8 mouse cellular contexts compared by ENCODE assay signal in genomic region chr17:25985306-25986294, GRCm38 (mm10). TPM values are rescaled to one million over a fixed set of nuclear protein-coding genes. Genes with fewer than 3 reads are reported as not detected.
A peak's percentile ranks its signal among the peaks of the same experiment; 100 is the strongest.
DNase-seq lines count a peak whose midpoint lies in the region; ATAC-seq and TF ChIP-seq lines count a peak whose summit lies in the region.

Gene Capn15 (minus strand): TSS chr17:25985796.

- peaks cover 0 to 13% of the 10 kb centered on the region in 2 experiments; a peak in 2 of 4 replicates for H3K36me3 ChIP-seq in MEL (ENCODE audit: control insufficient read depth in 1 of 2, insufficient read depth in 2 of 2, low read length in 2 of 2)
- peaks cover 20% of the 10 kb centered on the region for H3K36me3 ChIP-seq in forebrain, postnatal 0 days (ENCODE audit: insufficient read depth)
- H3K36me3 ChIP-seq in lung, embryonic 15.5 days, result peaks cover 8% of the 10 kb centered on the region

- H3K9ac ChIP-seq in MEL (ENCODE audit: control insufficient read depth, low read depth, low read length, poor library complexity, severe bottlenecking), result peak within 1 kb of the TSS; percentile 86
- H3K9ac ChIP-seq in forebrain, postnatal 0 days, result peak within 1 kb of the TSS; percentile 95
- peak within 1 kb of the TSS; percentile 72 for H3K9ac ChIP-seq in lung, embryonic 15.5 days

- no peak for TF ChIP-seq EP300 in MEL (IDR thresholded peaks at IDR 0.05; ENCODE audit: low read depth in 1 of 2, low read length in 2 of 2)

- no peaks in the 10 kb centered on the region for H3K9me3 ChIP-seq in MEL (replicated peaks; ENCODE audit: insufficient read depth, low read length)
- H3K9me3 ChIP-seq in forebrain, postnatal 0 days (ENCODE audit: low read length), result no peaks in the 10 kb centered on the region
- H3K9me3 ChIP-seq in lung, embryonic 15.5 days, result no peaks in the 10 kb centered on the region

- TF ChIP-seq CTCF in MEL (IDR thresholded peaks at IDR 0.05 in 2 of 3, conservative IDR thresholded peaks at IDR 0.05 in 1 of 3; ENCODE audit: control insufficient read depth in 1 of 3, insufficient read depth in 1 of 3, low read depth in 2 of 3, low read length in 3 of 3, poor library complexity in 1 of 3, severe bottlenecking in 1 of 3), result no peak
- TF ChIP-seq CTCF in cerebellum, adult 2 months (IDR thresholded peaks at IDR 0.05; ENCODE audit: borderline replicate concordance, insufficient read depth, low read depth, low read length), result peak; percentile 2; the same call in 1 of the 2 replicates
- TF ChIP-seq CTCF in forebrain, postnatal 0 days (IDR thresholded peaks at IDR 0.05; ENCODE audit: low read depth), result no peak

- H3K27me3 ChIP-seq in MEL (ENCODE audit: control insufficient read depth in 1 of 2, insufficient read depth in 2 of 2, low read length in 2 of 2), result no peaks in the 10 kb centered on the region
- H3K27me3 ChIP-seq in cerebellum, adult 2 months (ENCODE audit: control insufficient read depth, insufficient read depth, low read length), result no peaks in the 10 kb centered on the region
- no peaks in the 10 kb centered on the region for H3K27me3 ChIP-seq in forebrain, postnatal 0 days (ENCODE audit: insufficient read depth, low read length)
- no peaks in the 10 kb centered on the region for H3K27me3 ChIP-seq in lung, embryonic 15.5 days

- peaks cover 30% of the 10 kb centered on the region for H3K79me2 ChIP-seq in MEL (ENCODE audit: control insufficient read depth, insufficient read depth, low read length, poor library complexity)

- peaks cover 6 to 22% of the 10 kb centered on the region in 2 experiments; a peak in 3 of 4 replicates for H3K4me1 ChIP-seq in MEL (ENCODE audit: control insufficient read depth in 1 of 2, insufficient read depth in 2 of 2, low read length in 2 of 2)
- H3K4me1 ChIP-seq in cerebellum, adult 2 months (ENCODE audit: control insufficient read depth, insufficient read depth, low read length), result peaks cover 26% of the 10 kb centered on the region
- H3K4me1 ChIP-seq in forebrain, postnatal 0 days (ENCODE audit: insufficient read depth), result peaks cover 10% of the 10 kb centered on the region; the same call in 1 of the 2 replicates
- peaks cover 18% of the 10 kb centered on the region for H3K4me1 ChIP-seq in lung, embryonic 15.5 days

- TF ChIP-seq RAD21 in MEL (IDR thresholded peaks at IDR 0.05; ENCODE audit: low read depth, low read length), result no peak

- H3K4me2 ChIP-seq in forebrain, postnatal 0 days (ENCODE audit: low read depth), result peak within 1 kb of the TSS; percentile 75
- peak within 1 kb of the TSS; percentile 79 for H3K4me2 ChIP-seq in lung, embryonic 15.5 days

- DNase-seq in MEL (ENCODE audit: low read depth, low spot score), result peak; percentile 92
- DNase-seq in cerebellum, adult 2 months, result peak; percentile 95 to 96
- DNase-seq in forebrain, postnatal 0 days, result peak; percentile 98
- DNase-seq in heart, postnatal 4 days, result peak; percentile 94
- DNase-seq in layer of hippocampus, adult 8-10 months (ENCODE audit: low spot score in 2 of 2), result peak; percentile 95
- DNase-seq in ovary, adult 18-20 months (ENCODE audit: low spot score), result peak; percentile 94
- DNase-seq in thymus, postnatal 0 days (ENCODE audit: low spot score), result peak; percentile 94

- under 1% methylated on average over 91 of the region's 91 CpGs for WGBS in cerebellum, adult 2 months
- under 1% methylated on average over 91 of the region's 91 CpGs for WGBS in forebrain, postnatal 0 days
- under 1% methylated on average over 91 of the region's 91 CpGs for WGBS in lung, embryonic 15.5 days

- peak within 1 kb of the TSS; percentile 63 to 69 for H3K4me3 ChIP-seq in MEL (ENCODE audit: control insufficient read depth in 1 of 2, insufficient read depth in 1 of 2, low read depth in 2 of 2, low read length in 2 of 2)
- H3K4me3 ChIP-seq in cerebellum, adult 2 months (replicated peaks; ENCODE audit: insufficient read depth, low read depth, low read length), result peak within 1 kb of the TSS; percentile 91
- peak within 1 kb of the TSS; percentile 87 for H3K4me3 ChIP-seq in forebrain, postnatal 0 days (ENCODE audit: low read depth, low read length)
- H3K4me3 ChIP-seq in lung, embryonic 15.5 days, result peak within 1 kb of the TSS; percentile 79

- peak within 1 kb of the TSS; percentile 40 for H3K27ac ChIP-seq in MEL (ENCODE audit: control insufficient read depth, low read depth, low read length)
- peak within 1 kb of the TSS; percentile 77 for H3K27ac ChIP-seq in cerebellum, adult 2 months (ENCODE audit: insufficient read depth, low read length)
- H3K27ac ChIP-seq in forebrain, postnatal 0 days (ENCODE audit: low read depth, low read length), result peak within 1 kb of the TSS; percentile 87
- H3K27ac ChIP-seq in lung, embryonic 15.5 days, result peak within 1 kb of the TSS; percentile 72

- ATAC-seq in forebrain, postnatal 0 days, result peak; percentile 99
- ATAC-seq in lung, embryonic 15.5 days (ENCODE audit: borderline replicate concordance, extremely low read depth, low FRiP score, low TSS enrichment), result peak; percentile 99

- peak; percentile 67 to 68; a peak in 3 of 4 replicates for TF ChIP-seq POLR2A in MEL (IDR thresholded peaks at IDR 0.05; ENCODE audit: control insufficient read depth in 1 of 2, insufficient read depth in 1 of 2, low read depth in 1 of 2, low read length in 2 of 2, poor library complexity in 1 of 2)
- TF ChIP-seq POLR2A in cerebellum, adult 2 months (IDR thresholded peaks at IDR 0.05; ENCODE audit: borderline replicate concordance, insufficient read depth, low read length), result peak; percentile 36; the same call in 1 of the 2 replicates

TF ChIP-seq in MEL, 35 proteins besides CTCF, POLR2A, EP300 and RAD21 (continues in another document):
- TF ChIP-seq NRF1 (IDR thresholded peaks at IDR 0.05; ENCODE audit: insufficient read depth, low read depth, low read length, poor library complexity, severe bottlenecking) (peak; percentile 55; the same call in 1 of the 2 replicates), TBP (IDR thresholded peaks at IDR 0.05; ENCODE audit: low read depth, low read length) (peak; percentile 15; the same call in 1 of the 2 replicates), POLR2AphosphoS2 (IDR thresholded peaks at IDR 0.05; ENCODE audit: low read length) (peak; percentile 62; the same call in 1 of the 2 replicates), E2F4 (IDR thresholded peaks at IDR 0.05; ENCODE audit: borderline replicate concordance, low read depth, low read length) (no peak), ZKSCAN1 (IDR thresholded peaks at IDR 0.05; ENCODE audit: low read depth, low read length) (no peak), ZNF384 (IDR thresholded peaks at IDR 0.05; ENCODE audit: low read depth, low read length) (no peak), SIN3A (IDR thresholded peaks at IDR 0.05; ENCODE audit: low read length) (no peak), NELFE (IDR thresholded peaks at IDR 0.05; ENCODE audit: low read depth, low read length) (peak; percentile 56), UBTF (IDR thresholded peaks at IDR 0.05; ENCODE audit: borderline replicate concordance, insufficient read depth, low read depth, low read length) (peak; percentile 92; the same call in 1 of the 2 replicates), RCOR1 (IDR thresholded peaks at IDR 0.05; ENCODE audit: low read depth, low read length) (no peak), GABPA (IDR thresholded peaks at IDR 0.05; ENCODE audit: low read depth, low read length) (no peak), MXI1 (IDR thresholded peaks at IDR 0.05; ENCODE audit: low read depth, low read length) (peak; percentile 83), CHD2 (IDR thresholded peaks at IDR 0.05; ENCODE audit: low read length) (no peak), MYB (IDR thresholded peaks at IDR 0.05; ENCODE audit: low read depth, low read length) (no peak), POLR2AphosphoS5 (IDR thresholded peaks at IDR 0.05; ENCODE audit: borderline replicate concordance, low read depth, low read length) (no peak), CHD1 (IDR thresholded peaks at IDR 0.05; ENCODE audit: low read depth, low read length) (no peak), BHLHE40 (IDR thresholded peaks at IDR 0.05; ENCODE audit: borderline replicate concordance, low read depth, low read length) (no peak), MYC (IDR thresholded peaks at IDR 0.05; ENCODE audit: low read depth, low read length) (peak; percentile 88), TCF12 (IDR thresholded peaks at IDR 0.05; ENCODE audit: low read depth, low read length) (0 out of 2 replicates have a peak, but pooled peaks have one; percentile 14), HCFC1 (IDR thresholded peaks at IDR 0.05; ENCODE audit: low read depth, low read length) (peak; percentile 100), ETS1 (IDR thresholded peaks at IDR 0.05; ENCODE audit: low read depth, low read length) (no peak), MEF2A (IDR thresholded peaks at IDR 0.05; ENCODE audit: extremely low read depth, insufficient replicate concordance, low read depth, low read length, poor library complexity, severe bottlenecking) (no peak), JUND (IDR thresholded peaks at IDR 0.05; ENCODE audit: low read depth, low read length) (no peak), GATA1 (IDR thresholded peaks at IDR 0.05; ENCODE audit: low read depth, low read length) (no peak), TAL1 (IDR thresholded peaks at IDR 0.05; ENCODE audit: low read length) (no peak), SMC3 (IDR thresholded peaks at IDR 0.05; ENCODE audit: low read depth, low read length) (no peak), KAT2A (conservative IDR thresholded peaks at IDR 0.05; ENCODE audit: low read depth, low read length) (peak; percentile 97), ELF1 (IDR thresholded peaks at IDR 0.05; ENCODE audit: low read depth, low read length) (peak; percentile 75), ZC3H11A (IDR thresholded peaks at IDR 0.05; ENCODE audit: low read depth, low read length) (no peak), ZMIZ1 (IDR thresholded peaks at IDR 0.05; ENCODE audit: low read depth, low read length) (no peak), MAX (IDR thresholded peaks at IDR 0.05; ENCODE audit: low read length) (peak; percentile 47; the same call in 1 of the 2 replicates)

RNA-seq across cellular contexts. Expression of gene Capn15, which starts in this region (rescaled TPM):
- total RNA-seq in MEL (2012; rRNA removed), result 5.6 and 6.2 TPM in 2 replicates
- 10 to 100 TPM in 1 of 2 experiments, not detected in 1; 16.2 TPM for polyA plus RNA-seq in MEL (2012; ENCODE audit: insufficient read depth in 1 of 2, insufficient read length in 2 of 2, low read depth in 1 of 2, low replicate concordance in 2 of 2, missing spikeins in 1 of 2)
- 88.7 and 92.8 TPM in 2 replicates for polyA plus RNA-seq in cerebellum, adult 2 months (2012; rRNA removed)
- 24.7 and 24.9 TPM in 2 replicates for total RNA-seq in forebrain, postnatal 0 days (2014; rRNA removed)
- 11.4 and 15.2 TPM in 2 replicates for polyA plus RNA-seq in forebrain, postnatal 0 days (2015; fragmentation: Nextera tagmentation; extraction: Ambion mirVana)
- 10 to 100 TPM; 13.0 to 16.7 TPM for total RNA-seq in heart, postnatal 4 days (2021)
- total RNA-seq in layer of hippocampus, adult 8-10 months (2022), result 10 to 100 TPM; 45.4 to 61.2 (median 53.8) TPM
- 20.8 and 21.9 TPM in 2 replicates for polyA plus RNA-seq in lung, embryonic 15.5 days (2015; fragmentation: Nextera tagmentation; extraction: Ambion mirVana)
- 15.3 and 17.0 TPM in 2 replicates for polyA plus RNA-seq in thymus, postnatal 0 days (2015; fragmentation: Nextera tagmentation; extraction: Ambion mirVana)

Comparison
In these comparisons a context has a peak if more than half of its experiments do, and no peak if none do; other contexts are left out.
1. Peak in every context shown above with its lines: DNase-seq, ATAC-seq, H3K4me3 ChIP-seq and H3K27ac ChIP-seq.